Mouse (Mus musculus) liver, adult 2 months (tissue): ENCODE data around the gene Ano2. TPM values are rescaled to one million over a fixed set of nuclear protein-coding genes. Genes with fewer than 3 reads are reported as not detected.

Experiments
- DNase-seq: peaks from one replicate; pipeline ENCODE4 v3.0.0-alpha.2; 2011; ENCODE audit warnings: low read depth, low spot score; ENCODE audit errors: extremely low read depth
- H3K27ac ChIP-seq: fragments of 200-500 bp; replicated peaks from 2 replicates; pipeline ENCODE4 v1.5.1; 2012; ENCODE audit warnings: low read depth, mild to moderate bottlenecking, control low read depth, inconsistent platforms, low read length; ENCODE audit not compliant: insufficient read depth
- H3K27me3 ChIP-seq: fragments of 200-500 bp; 2 replicates; pipeline ENCODE4 v1.6.1; 2012; ENCODE audit warnings: mild to moderate bottlenecking, moderate library complexity, low read length, inconsistent platforms; ENCODE audit not compliant: control insufficient read depth, insufficient read depth
- H3K36me3 ChIP-seq: fragments of 200-500 bp; 2 replicates; pipeline ENCODE4 v1.6.1; 2012; ENCODE audit warnings: low read length, inconsistent platforms; ENCODE audit not compliant: control insufficient read depth, insufficient read depth
- H3K4me1 ChIP-seq: fragments of 200-500 bp; 2 replicates; pipeline ENCODE4 v1.6.1; 2011; ENCODE audit warnings: low read length; ENCODE audit not compliant: control insufficient read depth, insufficient read depth
- H3K4me3 ChIP-seq: fragments of 200-500 bp; 2 replicates; pipeline ENCODE4 v1.5.1; 2011; ENCODE audit warnings: low read depth, mild to moderate bottlenecking, control low read depth, low read length, moderate library complexity; ENCODE audit not compliant: insufficient read depth
- H3K79me2 ChIP-seq: fragments of 200-500 bp; 2 replicates; pipeline ENCODE4 v1.6.1; 2012; ENCODE audit warnings: inconsistent platforms, mild to moderate bottlenecking, low read length, moderate library complexity; ENCODE audit not compliant: control insufficient read depth, insufficient read depth
- H3K9ac ChIP-seq: fragments of 200-500 bp; 2 replicates; pipeline ENCODE4 v1.6.1; 2012; ENCODE audit warnings: low read depth, mild to moderate bottlenecking, control low read depth, inconsistent platforms, low read length
- CTCF ChIP-seq: fragments of 200-500 bp; IDR thresholded peaks from 2 replicates; pipeline ENCODE4 v1.5.1; 2011; ENCODE audit warnings: low read depth, low read length, control low read depth
- POLR2A ChIP-seq: fragments of 200-500 bp; IDR thresholded peaks from 2 replicates; pipeline ENCODE4 v1.6.1; 2011; ENCODE audit warnings: low read length, control low read depth; ENCODE audit not compliant: insufficient read depth; ENCODE audit errors: extremely low read depth
- WGBS: fragments of 180-500 bp; shearing (Covaris S2); methylation state at CpG from one replicate; pipeline ENCODE4 v1.1.7; 2018; 5-methylcytosine and 5-hydroxymethylcytosine counted together
- polyA plus RNA-seq: library from polyadenylated mRNA; depleted of rRNA; stranded (reverse); fragments of >200 nt; gene quantifications from 2 replicates; pipeline ENCODE4 v1.2.3, GENCODE M21; 2012
- total RNA-seq: library from RNA; depleted of rRNA; stranded (reverse); fragments of >200 nt; gene quantifications from 2 replicates; pipeline ENCODE4 v1.2.3, GENCODE M21; 2014

Gene Ano2
- total and polyA plus RNA-seq, 2 experiments, result 0.09 TPM; not detected in 1

- no peaks in the 10 kb centered on the region for H3K27me3 ChIP-seq
- H3K4me3 ChIP-seq, result no peak overlapping the region
- no peak for TF ChIP-seq POLR2A
- no peak for TF ChIP-seq CTCF
- DNase-seq, result no peak
- H3K4me1 ChIP-seq, result no peaks in the 10 kb centered on the region
- no peaks in the 10 kb centered on the region for H3K79me2 ChIP-seq
- no peaks in the 10 kb centered on the region for H3K36me3 ChIP-seq
- WGBS, result 80% methylated on average over 5 of the region's 5 CpGs
- no peak overlapping the region for H3K9ac ChIP-seq
- no peak overlapping the region for H3K27ac ChIP-seq
Observed at GRCm38 (mm10) chr6:125727484-125727911, 37.3 kb downstream of the Ano2 start.

DNA sequence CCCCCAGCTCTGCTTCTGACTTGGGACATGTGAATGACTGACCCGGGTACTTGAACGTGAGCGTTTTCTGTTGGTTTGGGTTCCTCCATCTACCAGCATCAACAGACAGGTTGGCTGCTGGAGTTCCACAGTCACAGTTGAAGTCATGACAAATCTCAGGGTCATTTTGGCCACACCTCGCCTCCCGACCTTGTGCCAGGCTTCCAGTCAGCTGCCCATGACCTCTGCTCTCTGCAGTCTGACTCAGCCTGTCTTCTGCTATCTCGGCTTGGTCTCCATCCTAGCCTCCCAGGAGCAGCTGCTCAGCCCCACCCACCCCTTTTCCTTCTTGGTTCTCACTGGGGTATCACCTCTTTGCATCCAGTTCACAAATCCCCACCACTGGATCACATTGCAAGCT, 39.3 kb downstream of the Ano2 start:
- TF ChIP-seq CTCF, result no peak
- TF ChIP-seq POLR2A, result no peak
- no peak overlapping the region for H3K4me3 ChIP-seq
- no peak for DNase-seq
- H3K27ac ChIP-seq, result no peak overlapping the region
- no peaks in the 10 kb centered on the region for H3K4me1 ChIP-seq
- H3K36me3 ChIP-seq, result no peaks in the 10 kb centered on the region
- no peak overlapping the region for H3K9ac ChIP-seq
- H3K79me2 ChIP-seq, result no peaks in the 10 kb centered on the region
- 61% methylated on average over 6 of the region's 6 CpGs for WGBS
- no peaks in the 10 kb centered on the region for H3K27me3 ChIP-seq

GRCm38 (mm10) chr6:125729986-125730535, 39.8 kb downstream of the Ano2 start:
- TF ChIP-seq POLR2A, result no peak
- no peak for TF ChIP-seq CTCF
- 61% methylated on average over 11 of the region's 11 CpGs for WGBS
- Histone ChIP-seq H3K4me1 (no peaks in the 10 kb centered on the region), H3K9ac (no peak overlapping the region), H3K36me3 (no peaks in the 10 kb centered on the region), H3K27me3 (no peaks in the 10 kb centered on the region), H3K79me2 (no peaks in the 10 kb centered on the region), H3K4me3 (no peak overlapping the region), H3K27ac (no peak overlapping the region)
- no peak for DNase-seq

- 60% methylated on average over 11 of the region's 11 CpGs for WGBS
- H3K27ac ChIP-seq, result no peak overlapping the region
- no peaks in the 10 kb centered on the region for H3K27me3 ChIP-seq
- H3K4me3 ChIP-seq, result no peak overlapping the region
- no peak for DNase-seq
- H3K4me1 ChIP-seq, result no peaks in the 10 kb centered on the region
- no peak overlapping the region for H3K9ac ChIP-seq
- no peaks in the 10 kb centered on the region for H3K79me2 ChIP-seq
- TF ChIP-seq CTCF, result no peak
- no peak for TF ChIP-seq POLR2A
- no peaks in the 10 kb centered on the region for H3K36me3 ChIP-seq
Observed at GRCm38 (mm10) chr6:125737511-125738285, 47.5 kb downstream of the Ano2 start.

- TF ChIP-seq POLR2A (no peak), CTCF (no peak)
- DNase-seq, result no peak
- H3K36me3 ChIP-seq, result no peaks in the 10 kb centered on the region
- H3K27me3 ChIP-seq, result 0 out of 2 replicates have a peak, but pooled peaks cover 2% of the 10 kb centered on the region
- 90% methylated on average over 10 of the region's 10 CpGs for WGBS
- no peaks in the 10 kb centered on the region for H3K4me1 ChIP-seq
- H3K9ac ChIP-seq, result no peak overlapping the region
- H3K4me3 ChIP-seq, result no peak overlapping the region
- H3K79me2 ChIP-seq, result no peaks in the 10 kb centered on the region
- no peak overlapping the region for H3K27ac ChIP-seq
Observed at GRCm38 (mm10) chr6:125743203-125744100, 53.2 kb downstream of the Ano2 start.
